Mouse (Mus musculus) liver, embryonic 11.5 days (tissue): ENCODE data around the gene Foxp1. TPM values are rescaled to one million over a fixed set of nuclear protein-coding genes. Genes with fewer than 3 reads are reported as not detected.
A peak's percentile ranks its signal among the peaks of the same experiment; 100 is the strongest.

ENCODE experiments used
- ATAC-seq: fragments of 200-750 bp; cut with Nextera tagmentation; replicated peaks from 2 replicates; pipeline ENCODE4 v1.8.0; 2017; ENCODE audit warnings: moderate number of reproducible peaks, mild to moderate bottlenecking, moderate TSS enrichment, moderate library complexity; ENCODE audit not compliant: low FRiP score
- DNase-seq: peaks from one replicate; pipeline ENCODE4 v3.0.0-alpha.2; 2017; ENCODE audit warnings: low spot score
- H3K27ac ChIP-seq: fragments of 300-500 bp; sonication (generic); 2 replicates; pipeline ENCODE4 v1.5.1; 2014; ENCODE audit warnings: mild to moderate bottlenecking, low read depth, low read length, control low read depth
- H3K27me3 ChIP-seq: fragments of 300-500 bp; sonication (generic); replicated peaks from 2 replicates; pipeline ENCODE4 v1.6.1; 2014; ENCODE audit warnings: low read length, mixed read lengths; ENCODE audit not compliant: control insufficient read depth, insufficient read depth
- H3K36me3 ChIP-seq: fragments of 300-500 bp; sonication (generic); 2 replicates; pipeline ENCODE4 v1.6.1; 2014; ENCODE audit warnings: mild to moderate bottlenecking, low read length, moderate library complexity, mixed read lengths; ENCODE audit not compliant: control insufficient read depth, insufficient read depth
- H3K4me1 ChIP-seq: fragments of 300-500 bp; sonication (generic); replicated peaks from 2 replicates; pipeline ENCODE4 v1.6.1; 2014; ENCODE audit warnings: low read length, mixed read lengths; ENCODE audit not compliant: control insufficient read depth, insufficient read depth
- H3K4me2 ChIP-seq: fragments of 300-500 bp; sonication (generic); 2 replicates; pipeline ENCODE4 v1.6.1; 2014; ENCODE audit warnings: mild to moderate bottlenecking, control low read depth, moderate library complexity
- H3K4me3 ChIP-seq: fragments of 300-500 bp; sonication (generic); 2 replicates; pipeline ENCODE4 v1.5.1; 2014; ENCODE audit warnings: low read depth, low read length, control low read depth
- H3K9ac ChIP-seq: fragments of 300-500 bp; sonication (generic); 2 replicates; pipeline ENCODE4 v1.6.1; 2014; ENCODE audit warnings: low read depth, low read length, control low read depth
- H3K9me3 ChIP-seq: fragments of 300-500 bp; sonication (generic); 2 replicates; pipeline ENCODE4 v1.6.1; 2016; ENCODE audit warnings: low read length, inconsistent platforms, mixed read lengths; ENCODE audit not compliant: control insufficient read depth
- WGBS: fragments of 180-500 bp; shearing (Covaris S2); extraction: QIAGEN DNeasy Blood & Tissue Kit; methylation state at CpG from one replicate; pipeline ENCODE4 v1.1.7; 2014; 5-methylcytosine and 5-hydroxymethylcytosine counted together
- polyA plus RNA-seq: library from polyadenylated mRNA; unstranded; fragments of >200 nt; fragmentation: Nextera tagmentation; extraction: Ambion mirVana; gene quantifications from 2 replicates; pipeline ENCODE4 v1.2.1, GENCODE M21; 2014

Gene Foxp1
- polyA plus RNA-seq, 1 experiment from 2014 or later: 62.1 TPM

DNA sequence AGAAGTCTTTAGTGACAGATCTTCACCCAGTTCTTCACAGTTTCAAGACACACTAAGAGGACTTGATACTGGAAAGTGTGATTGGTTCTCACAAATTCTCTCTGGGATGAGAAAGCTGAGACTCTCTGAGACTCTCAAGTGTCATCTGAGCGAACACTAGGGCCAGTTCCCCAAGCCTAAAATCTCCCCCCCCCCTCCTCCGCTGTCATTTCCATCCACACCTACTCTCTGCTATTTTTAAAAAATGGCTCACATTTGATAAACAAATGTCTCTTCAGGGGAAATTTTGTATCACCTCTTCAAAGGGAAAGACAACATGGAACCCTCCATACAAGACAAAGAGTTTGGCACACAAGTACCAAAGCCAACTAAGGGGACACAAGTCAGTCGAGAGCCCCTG is 346.3 kb downstream of the Foxp1 start:
- Histone ChIP-seq H3K36me3 (no peaks in the 10 kb centered on the region), H3K4me1 (peaks cover 18% of the 10 kb centered on the region), H3K9ac (no peak overlapping the region), H3K9me3 (no peaks in the 10 kb centered on the region), H3K4me2 (no peak overlapping the region), H3K27ac (no peak overlapping the region), H3K4me3 (no peak overlapping the region), H3K27me3 (no peaks in the 10 kb centered on the region)
- DNase-seq (no peak), ATAC-seq (no peak)
- WGBS: 87% methylated on average over 3 of the region's 3 CpGs

DNA sequence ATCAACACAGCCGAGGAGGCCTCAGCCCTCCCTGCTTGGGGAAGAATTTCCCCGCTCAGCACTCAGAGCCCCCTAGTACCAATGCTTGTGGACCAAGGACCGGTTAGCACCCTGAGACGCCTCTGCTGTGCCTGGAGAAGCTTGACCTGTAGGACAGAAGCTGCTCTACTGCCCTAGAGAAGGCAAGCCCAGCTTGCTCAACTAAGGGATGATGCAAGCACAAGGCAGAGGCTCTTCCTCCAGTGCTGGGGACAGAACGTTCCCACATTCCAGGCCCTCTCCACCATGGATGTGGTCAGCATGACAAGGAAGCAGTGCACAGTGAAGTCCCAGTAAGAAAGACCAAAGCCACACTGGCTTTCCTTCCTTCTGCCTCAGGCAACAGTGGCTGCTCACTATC is 347.1 kb downstream of the Foxp1 start:
- ATAC-seq (no peak), DNase-seq (no peak)
- WGBS: 58% methylated on average over 5 of the region's 5 CpGs
- Histone ChIP-seq H3K27ac (peak overlapping the region; percentile 8; the same call in 1 of the 2 replicates), H3K36me3 (no peaks in the 10 kb centered on the region), H3K4me2 (no peak overlapping the region), H3K9ac (no peak overlapping the region), H3K9me3 (no peaks in the 10 kb centered on the region), H3K27me3 (no peaks in the 10 kb centered on the region), H3K4me3 (no peak overlapping the region), H3K4me1 (peaks cover 18% of the 10 kb centered on the region)

DNA sequence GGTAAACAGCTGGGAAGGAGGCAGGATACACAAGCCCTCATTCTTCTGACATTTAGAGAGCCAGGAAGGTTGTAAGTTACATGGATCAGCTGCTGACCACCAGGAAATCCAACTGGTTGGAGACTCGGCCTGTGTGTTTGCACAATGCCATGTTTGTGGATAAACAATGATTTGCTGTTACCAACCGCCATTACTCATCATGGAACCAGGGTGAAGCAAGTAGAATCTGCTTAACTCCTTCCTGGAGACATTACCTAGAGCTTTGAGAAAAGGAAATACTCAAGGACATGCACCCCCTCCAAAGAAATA is 348.7 kb downstream of the Foxp1 start:
- no peaks in the 10 kb centered on the region for H3K27me3 ChIP-seq
- H3K4me3 ChIP-seq: no peak overlapping the region
- H3K27ac ChIP-seq: peak overlapping the region; percentile 61; the same call in 1 of the 2 replicates
- ATAC-seq: no peak
- 53% methylated on average over 2 of the region's 2 CpGs for WGBS
- H3K9ac ChIP-seq: no peak overlapping the region
- H3K4me2 ChIP-seq: peak overlapping the region; percentile 44; the same call in 1 of the 2 replicates
- H3K36me3 ChIP-seq: no peaks in the 10 kb centered on the region
- DNase-seq: no peak
- peaks cover 21% of the 10 kb centered on the region for H3K4me1 ChIP-seq
- H3K9me3 ChIP-seq: no peaks in the 10 kb centered on the region

DNA sequence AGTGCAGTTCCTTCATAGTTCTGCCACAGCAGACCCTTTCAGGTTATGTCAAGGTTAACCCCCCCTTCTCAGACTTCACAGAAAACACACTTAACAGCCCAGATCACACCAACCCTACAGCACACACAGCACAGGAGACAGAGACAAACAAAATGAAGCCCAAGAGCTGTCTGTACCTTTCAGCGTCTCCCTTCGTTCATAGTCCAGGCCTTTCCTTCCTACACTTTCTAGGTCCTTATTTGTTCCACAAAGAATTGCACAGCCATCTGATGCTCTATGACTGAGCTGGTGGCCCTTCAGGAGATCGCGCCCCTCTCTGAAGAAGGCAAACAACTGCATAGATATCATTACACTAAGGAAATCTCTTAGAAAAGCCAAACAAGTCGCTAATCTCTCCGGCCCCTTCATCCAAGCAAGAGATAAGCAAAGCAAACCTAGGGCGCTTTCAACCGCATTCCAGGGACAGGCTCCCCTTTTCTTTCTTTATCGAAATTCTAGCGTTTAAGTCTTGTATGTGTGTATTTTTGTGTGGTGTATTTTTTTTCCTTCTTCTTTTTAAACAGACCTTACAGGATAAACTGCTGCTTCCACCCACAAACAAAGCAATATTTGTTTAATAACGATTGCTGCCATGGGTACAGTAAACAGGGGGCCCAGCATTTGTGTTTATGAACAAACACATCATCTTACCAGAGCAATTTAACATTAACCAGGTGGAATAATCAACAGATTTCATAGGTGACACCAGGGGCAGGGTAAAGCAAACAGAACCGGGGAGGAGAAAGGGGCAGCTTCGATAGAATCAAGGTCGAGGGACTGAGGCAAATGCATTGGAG is 349.2 kb downstream of the Foxp1 start:
- DNase-seq: no peak
- H3K9ac ChIP-seq: no peak overlapping the region
- 47% methylated on average over 14 of the region's 14 CpGs for WGBS
- H3K4me3 ChIP-seq: no peak overlapping the region
- H3K27ac ChIP-seq: peak overlapping the region; percentile 61; the same call in 1 of the 2 replicates
- H3K4me1 ChIP-seq: peaks cover 21% of the 10 kb centered on the region
- peak overlapping the region; percentile 44 for H3K4me2 ChIP-seq
- no peak for ATAC-seq
- no peaks in the 10 kb centered on the region for H3K36me3 ChIP-seq
- H3K9me3 ChIP-seq: no peaks in the 10 kb centered on the region
- H3K27me3 ChIP-seq: no peaks in the 10 kb centered on the region

DNA sequence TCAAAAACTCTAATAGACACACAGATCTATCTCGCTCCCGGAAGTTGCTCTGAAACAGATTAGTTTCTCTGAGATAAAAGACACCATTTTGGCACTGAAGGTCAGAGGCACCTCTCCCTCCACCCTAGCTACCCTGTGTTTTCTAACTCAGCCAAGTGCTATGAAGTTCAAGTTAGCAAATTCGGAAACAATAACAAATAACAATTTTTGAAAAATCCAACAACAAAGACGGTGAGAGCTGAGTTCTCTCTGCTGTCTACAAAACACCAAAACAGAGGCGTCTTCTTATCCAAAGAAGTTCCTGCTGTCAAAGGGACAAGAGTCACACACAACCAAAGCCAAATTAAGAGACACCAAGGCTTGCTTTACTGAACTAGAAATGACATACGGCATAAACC is 349.9 kb downstream of the Foxp1 start:
- Histone ChIP-seq H3K27ac (peak overlapping the region; percentile 61; the same call in 1 of the 2 replicates), H3K36me3 (no peaks in the 10 kb centered on the region), H3K9me3 (no peaks in the 10 kb centered on the region), H3K4me3 (no peak overlapping the region), H3K27me3 (no peaks in the 10 kb centered on the region), H3K4me2 (peak overlapping the region; percentile 44), H3K9ac (no peak overlapping the region), H3K4me1 (peaks cover 23% of the 10 kb centered on the region)
- ATAC-seq (no peak), DNase-seq (no peak)
- WGBS: 55% methylated on average over 6 of the region's 6 CpGs

DNA sequence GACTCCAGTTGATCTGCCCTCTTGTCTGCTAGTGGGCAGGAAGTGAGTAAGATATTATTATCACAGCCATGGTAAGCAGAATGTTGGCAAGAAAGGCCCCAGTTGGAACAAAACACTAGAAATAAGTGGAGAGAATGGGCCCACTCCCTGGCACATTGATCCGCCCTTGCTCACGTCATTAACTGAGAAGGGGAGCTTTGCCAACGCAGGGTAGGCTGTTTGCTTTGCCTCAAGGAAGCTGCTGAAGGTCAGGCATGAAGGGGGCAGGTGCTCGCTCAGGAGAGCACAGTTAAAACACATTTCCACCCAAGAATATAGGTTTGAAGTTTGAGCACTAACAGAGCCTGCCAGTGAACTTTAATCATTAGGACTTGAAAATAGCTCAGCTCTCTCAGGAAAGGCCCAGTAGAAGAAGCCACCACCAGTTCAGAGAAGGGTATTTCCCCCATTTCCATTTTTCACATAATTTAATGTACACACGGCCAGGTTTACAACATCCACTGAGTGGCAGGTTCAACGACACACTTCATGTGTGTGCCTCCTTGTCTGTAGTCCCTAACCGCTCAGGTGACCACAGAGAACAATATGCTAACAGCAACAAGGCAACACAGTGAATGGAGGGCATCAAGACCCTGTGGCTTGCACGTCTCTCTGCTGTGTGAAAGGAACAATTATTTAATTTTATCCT is 350.5 kb downstream of the Foxp1 start:
- no peak overlapping the region for H3K9ac ChIP-seq
- no peak for ATAC-seq
- no peak for DNase-seq

DNA sequence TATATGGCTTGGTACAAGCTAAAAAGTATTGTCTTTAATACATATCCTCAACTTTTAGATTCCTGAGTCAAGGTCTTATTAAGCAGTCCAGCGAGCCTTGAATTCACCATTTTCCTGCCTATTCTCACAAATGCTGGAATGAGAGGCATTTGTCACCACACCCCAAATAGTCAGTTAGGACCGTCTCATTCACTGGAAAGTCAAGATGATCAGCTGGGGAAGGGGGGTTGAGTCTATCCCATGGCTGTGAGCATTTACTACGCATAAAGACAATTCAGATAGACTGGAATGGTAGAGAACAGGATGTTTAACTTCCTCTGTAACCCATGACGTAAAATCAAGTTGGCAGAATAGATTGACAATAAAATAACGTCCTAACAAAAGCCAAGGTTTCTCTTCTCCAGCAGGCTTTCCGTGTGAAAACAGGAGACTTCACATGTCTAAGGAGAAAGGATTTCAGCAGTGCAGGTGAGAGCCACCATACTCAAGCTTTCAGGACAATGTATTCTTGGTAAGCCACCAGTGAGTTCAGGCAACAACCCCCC is 351.2 kb downstream of the Foxp1 start:
- ATAC-seq: no peak
- 63% methylated on average over 6 of the region's 6 CpGs for WGBS
- H3K4me2 ChIP-seq: peak overlapping the region; percentile 44; the same call in 1 of the 2 replicates
- no peaks in the 10 kb centered on the region for H3K9me3 ChIP-seq
- peaks cover 23% of the 10 kb centered on the region for H3K4me1 ChIP-seq
- no peak overlapping the region for H3K4me3 ChIP-seq
- H3K27me3 ChIP-seq: no peaks in the 10 kb centered on the region
- H3K36me3 ChIP-seq: no peaks in the 10 kb centered on the region
- DNase-seq: no peak
- no peak overlapping the region for H3K9ac ChIP-seq
- H3K27ac ChIP-seq: no peak overlapping the region

More for the DNA sequence above, 350.5 kb downstream of the Foxp1 start:
- Histone ChIP-seq H3K4me1 (peaks cover 23% of the 10 kb centered on the region), H3K27ac (peak overlapping the region; percentile 3; the same call in 1 of the 2 replicates), H3K4me2 (peak overlapping the region; percentile 44), H3K4me3 (no peak overlapping the region), H3K9me3 (no peaks in the 10 kb centered on the region), H3K27me3 (no peaks in the 10 kb centered on the region), H3K36me3 (no peaks in the 10 kb centered on the region)
- WGBS: 69% methylated on average over 8 of the region's 8 CpGs

DNA sequence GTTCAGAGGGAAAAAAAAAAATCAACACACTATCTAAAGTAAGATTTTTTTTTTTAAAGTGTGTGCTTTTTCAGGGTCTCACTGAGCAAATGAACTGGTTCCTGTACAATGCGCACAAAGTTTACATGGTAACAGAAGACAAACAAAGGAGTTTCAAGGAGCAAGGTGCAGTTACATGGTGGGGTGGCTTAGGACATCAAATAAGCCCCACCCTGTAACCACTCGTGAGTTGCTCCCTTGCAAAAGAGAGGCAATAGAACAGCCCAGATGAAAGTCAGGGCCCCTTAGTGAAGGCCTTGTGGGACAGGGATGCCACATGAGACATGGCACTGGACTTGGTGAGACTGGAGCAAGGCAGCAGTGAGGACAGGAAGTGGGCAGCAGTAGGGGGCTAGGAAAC is 353.8 kb downstream of the Foxp1 start:
- Histone ChIP-seq H3K4me2 (no peak overlapping the region), H3K9ac (no peak overlapping the region), H3K27ac (no peak overlapping the region), H3K4me3 (no peak overlapping the region), H3K4me1 (peaks cover 22% of the 10 kb centered on the region), H3K9me3 (no peaks in the 10 kb centered on the region), H3K27me3 (no peaks in the 10 kb centered on the region), H3K36me3 (no peaks in the 10 kb centered on the region)
- DNase-seq: no peak
- no peak for ATAC-seq
- 68% methylated on average over 2 of the region's 2 CpGs for WGBS
